Mouse (Mus musculus): ENCODE results near the gene Sorcs1. TPM values are rescaled to one million over a fixed set of nuclear protein-coding genes. Genes with fewer than 3 reads are reported as not detected.

The Sorcs1 gene
- polyA plus RNA-seq, 1 experiment = not detected

GRCm38 (mm10) chr19:50502816-50503215 is 175.6 kb downstream of the Sorcs1 start:
- H3K9me3 ChIP-seq = peaks cover 5% of the 10 kb centered on the region; the same call in 1 of the 2 replicates
- TF ChIP-seq GATA1 (IDR thresholded peaks at IDR 0.05; ENCODE audit: borderline replicate concordance, low read length) = no peak
- no peak for TF ChIP-seq FLI1 (IDR thresholded peaks at IDR 0.05; ENCODE audit: low read length)
- no peak overlapping the region for H3K4me3 ChIP-seq (replicated peaks)
- no peaks in the 10 kb centered on the region for H3K27me3 ChIP-seq (replicated peaks)
- H3K4me1 ChIP-seq = no peaks in the 10 kb centered on the region
- H3K36me3 ChIP-seq (replicated peaks; ENCODE audit: low read length) = no peaks in the 10 kb centered on the region

- no peaks in the 10 kb centered on the region for H3K27me3 ChIP-seq (replicated peaks)
- TF ChIP-seq GATA1 (IDR thresholded peaks at IDR 0.05; ENCODE audit: borderline replicate concordance, low read length) (no peak), FLI1 (IDR thresholded peaks at IDR 0.05; ENCODE audit: low read length) (no peak)
- H3K9me3 ChIP-seq = 0 out of 2 replicates have a peak, but pooled peaks cover 5% of the 10 kb centered on the region
- H3K4me3 ChIP-seq (replicated peaks) = no peak overlapping the region
- no peaks in the 10 kb centered on the region for H3K36me3 ChIP-seq (replicated peaks; ENCODE audit: low read length)
- no peaks in the 10 kb centered on the region for H3K4me1 ChIP-seq
These were observed 187.3 kb downstream of the Sorcs1 start for GRCm38 (mm10) chr19:50491121-50491520.

GRCm38 (mm10) chr19:50490721-50491120 is 187.7 kb downstream of the Sorcs1 start:
- H3K4me3 ChIP-seq (replicated peaks) = no peak overlapping the region
- 0 out of 2 replicates have a peak, but pooled peaks cover 5% of the 10 kb centered on the region for H3K9me3 ChIP-seq
- no peaks in the 10 kb centered on the region for H3K4me1 ChIP-seq
- TF ChIP-seq FLI1 (IDR thresholded peaks at IDR 0.05; ENCODE audit: low read length) = no peak
- TF ChIP-seq GATA1 (IDR thresholded peaks at IDR 0.05; ENCODE audit: borderline replicate concordance, low read length) = no peak
- no peaks in the 10 kb centered on the region for H3K36me3 ChIP-seq (replicated peaks; ENCODE audit: low read length)
- no peaks in the 10 kb centered on the region for H3K27me3 ChIP-seq (replicated peaks)

GRCm38 (mm10) chr19:50489786-50490185 is 188.7 kb downstream of the Sorcs1 start:
- no peaks in the 10 kb centered on the region for H3K4me1 ChIP-seq
- no peak for TF ChIP-seq FLI1 (IDR thresholded peaks at IDR 0.05; ENCODE audit: low read length)
- no peak for TF ChIP-seq GATA1 (IDR thresholded peaks at IDR 0.05; ENCODE audit: borderline replicate concordance, low read length)
- no peak overlapping the region for H3K4me3 ChIP-seq (replicated peaks)
- H3K36me3 ChIP-seq (replicated peaks; ENCODE audit: low read length) = no peaks in the 10 kb centered on the region
- no peaks in the 10 kb centered on the region for H3K27me3 ChIP-seq (replicated peaks)
- 0 out of 2 replicates have a peak, but pooled peaks cover 5% of the 10 kb centered on the region for H3K9me3 ChIP-seq

- no peak overlapping the region for H3K4me3 ChIP-seq (replicated peaks)
- 0 out of 2 replicates have a peak, but pooled peaks cover 5% of the 10 kb centered on the region for H3K9me3 ChIP-seq
- no peaks in the 10 kb centered on the region for H3K27me3 ChIP-seq (replicated peaks)
- no peaks in the 10 kb centered on the region for H3K36me3 ChIP-seq (replicated peaks; ENCODE audit: low read length)
- H3K4me1 ChIP-seq = no peaks in the 10 kb centered on the region
- TF ChIP-seq FLI1 (IDR thresholded peaks at IDR 0.05; ENCODE audit: low read length) (no peak), GATA1 (IDR thresholded peaks at IDR 0.05; ENCODE audit: borderline replicate concordance, low read length) (no peak)
These were observed 190.0 kb downstream of the Sorcs1 start for GRCm38 (mm10) chr19:50488421-50488820.

GRCm38 (mm10) chr19:50487768-50488167 is 190.7 kb downstream of the Sorcs1 start:
- no peaks in the 10 kb centered on the region for H3K4me1 ChIP-seq
- H3K9me3 ChIP-seq = 0 out of 2 replicates have a peak, but pooled peaks cover 5% of the 10 kb centered on the region
- TF ChIP-seq GATA1 (IDR thresholded peaks at IDR 0.05; ENCODE audit: borderline replicate concordance, low read length) = no peak
- no peak for TF ChIP-seq FLI1 (IDR thresholded peaks at IDR 0.05; ENCODE audit: low read length)
- H3K4me3 ChIP-seq (replicated peaks) = no peak overlapping the region
- no peaks in the 10 kb centered on the region for H3K27me3 ChIP-seq (replicated peaks)
- no peaks in the 10 kb centered on the region for H3K36me3 ChIP-seq (replicated peaks; ENCODE audit: low read length)

- H3K4me1 ChIP-seq = no peaks in the 10 kb centered on the region
- no peaks in the 10 kb centered on the region for H3K36me3 ChIP-seq (replicated peaks; ENCODE audit: low read length)
- no peak overlapping the region for H3K4me3 ChIP-seq (replicated peaks)
- TF ChIP-seq FLI1 (IDR thresholded peaks at IDR 0.05; ENCODE audit: low read length) (no peak), GATA1 (IDR thresholded peaks at IDR 0.05; ENCODE audit: borderline replicate concordance, low read length) (no peak)
- H3K27me3 ChIP-seq (replicated peaks) = no peaks in the 10 kb centered on the region
- peaks cover 11% of the 10 kb centered on the region; the same call in 1 of the 2 replicates for H3K9me3 ChIP-seq
These were observed 192.1 kb downstream of the Sorcs1 start for GRCm38 (mm10) chr19:50486345-50486744.

GRCm38 (mm10) chr19:50476774-50477173 is 201.7 kb downstream of the Sorcs1 start:
- no peak for TF ChIP-seq FLI1 (IDR thresholded peaks at IDR 0.05; ENCODE audit: low read length)
- Histone ChIP-seq H3K9me3 (peaks cover 19% of the 10 kb centered on the region), H3K4me3 (replicated peaks) (no peak overlapping the region), H3K4me1 (no peaks in the 10 kb centered on the region), H3K27me3 (replicated peaks) (no peaks in the 10 kb centered on the region), H3K36me3 (replicated peaks; ENCODE audit: low read length) (no peaks in the 10 kb centered on the region)

- peaks cover 6% of the 10 kb centered on the region; the same call in 1 of the 2 replicates for H3K9me3 ChIP-seq
These were observed 209.9 kb downstream of the Sorcs1 start for GRCm38 (mm10) chr19:50468592-50468991.

GRCm38 (mm10) chr19:50464811-50465210 is 213.6 kb downstream of the Sorcs1 start:
- Histone ChIP-seq H3K4me1 (no peaks in the 10 kb centered on the region), H3K27me3 (replicated peaks) (no peaks in the 10 kb centered on the region), H3K36me3 (replicated peaks; ENCODE audit: low read length) (no peaks in the 10 kb centered on the region), H3K9me3 (peaks cover 6% of the 10 kb centered on the region; the same call in 1 of the 2 replicates), H3K4me3 (replicated peaks) (no peak overlapping the region)
- no peak for TF ChIP-seq GATA1 (IDR thresholded peaks at IDR 0.05; ENCODE audit: borderline replicate concordance, low read length)

More at GRCm38 (mm10) chr19:50468592-50468991, 209.9 kb downstream of the Sorcs1 start:
- Histone ChIP-seq H3K36me3 (replicated peaks; ENCODE audit: low read length) (no peaks in the 10 kb centered on the region), H3K4me3 (replicated peaks) (no peak overlapping the region), H3K27me3 (replicated peaks) (no peaks in the 10 kb centered on the region), H3K4me1 (no peaks in the 10 kb centered on the region)
- no peak for TF ChIP-seq GATA1 (IDR thresholded peaks at IDR 0.05; ENCODE audit: borderline replicate concordance, low read length)
- TF ChIP-seq FLI1 (IDR thresholded peaks at IDR 0.05; ENCODE audit: low read length) = no peak

- Histone ChIP-seq H3K4me3 (replicated peaks) (no peak overlapping the region), H3K27me3 (replicated peaks) (no peaks in the 10 kb centered on the region), H3K4me1 (no peaks in the 10 kb centered on the region), H3K36me3 (replicated peaks; ENCODE audit: low read length) (no peaks in the 10 kb centered on the region), H3K9me3 (no peaks in the 10 kb centered on the region)
- no peak for TF ChIP-seq FLI1 (IDR thresholded peaks at IDR 0.05; ENCODE audit: low read length)
- TF ChIP-seq GATA1 (IDR thresholded peaks at IDR 0.05; ENCODE audit: borderline replicate concordance, low read length) = no peak
These were observed 219.9 kb downstream of the Sorcs1 start for GRCm38 (mm10) chr19:50458581-50458980.
